ENCODE assay signal across 21 mouse cellular contexts in the genomic region with DNA sequence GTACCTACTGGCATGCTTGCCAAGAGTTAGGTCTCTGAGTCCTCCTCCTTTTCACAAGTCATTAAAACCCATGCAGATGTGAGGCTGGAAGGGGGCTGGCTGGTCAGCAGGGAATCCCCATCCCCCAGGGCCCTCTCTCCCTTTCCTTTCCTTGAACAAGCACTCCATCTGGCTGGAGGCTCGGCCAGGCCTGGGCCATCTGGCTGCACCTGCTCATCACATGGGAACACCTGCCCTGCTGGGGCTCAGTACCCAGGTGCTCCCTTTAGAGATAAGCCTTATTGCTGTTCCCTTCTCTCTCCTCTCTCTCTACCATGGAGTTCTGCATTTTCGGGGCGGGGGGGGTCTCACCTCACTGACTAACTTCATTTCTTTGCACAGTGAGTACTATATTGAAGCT. TPM values are rescaled to one million over a fixed set of nuclear protein-coding genes. Genes with fewer than 3 reads are reported as not detected.
DNase-seq lines count a peak whose midpoint lies in the region; ATAC-seq lines count a peak whose summit lies in the region.
"Had no signal": no experiment of that assay in that cellular context is flagged by ENCODE, and none has a peak within 500 bp of the region (broad histone marks: within the 10 kb centered on the region; RNA-seq: fewer than 3 reads in every experiment).

No protein-coding gene starts in this region.

- peaks cover 17% of the 10 kb centered on the region for H3K4me1 ChIP-seq in forebrain, embryonic 12.5 days
- H3K4me1 ChIP-seq in forebrain, embryonic 14.5 days (ENCODE audit: control insufficient read depth, insufficient read depth, low read length), result peaks cover 6% of the 10 kb centered on the region
- peaks cover 13% of the 10 kb centered on the region for H3K4me1 ChIP-seq in midbrain, embryonic 13.5 days (replicated peaks)
- H3K4me1 ChIP-seq in midbrain, embryonic 14.5 days (ENCODE audit: control insufficient read depth, insufficient read depth, low read length), result peaks cover 6% of the 10 kb centered on the region; the same call in 1 of the 2 replicates
- H3K4me1 ChIP-seq in forebrain, embryonic 13.5 days, result peaks cover 17% of the 10 kb centered on the region
- H3K4me1 ChIP-seq in limb, embryonic 11.5 days (ENCODE audit: control insufficient read depth, insufficient read depth, low read length), result peaks cover 6% of the 10 kb centered on the region

- 42% methylated on average over 3 of the region's 3 CpGs for WGBS in forebrain, embryonic 12.5 days
- WGBS in forebrain, embryonic 14.5 days, result 37% methylated on average over 3 of the region's 3 CpGs
- 37% methylated on average over 3 of the region's 3 CpGs for WGBS in midbrain, embryonic 13.5 days
- WGBS in midbrain, embryonic 14.5 days, result 50% methylated on average over 3 of the region's 3 CpGs
- WGBS in forebrain, embryonic 13.5 days, result 32% methylated on average over 3 of the region's 3 CpGs
- WGBS in limb, embryonic 11.5 days, result 9% methylated on average over 3 of the region's 3 CpGs

- H3K4me3 ChIP-seq in forebrain, embryonic 12.5 days (replicated peaks), result no peak overlapping the region
- no peak overlapping the region for H3K4me3 ChIP-seq in forebrain, embryonic 14.5 days (ENCODE audit: low read depth, low read length)
- H3K4me3 ChIP-seq in midbrain, embryonic 13.5 days (replicated peaks), result no peak overlapping the region
- H3K4me3 ChIP-seq in midbrain, embryonic 14.5 days (replicated peaks; ENCODE audit: low read depth, low read length), result no peak overlapping the region
- H3K4me3 ChIP-seq in forebrain, embryonic 13.5 days, result no peak overlapping the region
- H3K4me3 ChIP-seq in limb, embryonic 11.5 days (ENCODE audit: low read depth, low read length), result no peak overlapping the region
- H3K4me3 ChIP-seq: embryonic facial prominence, embryonic 13.5 days; hindbrain, embryonic 15.5 days; left cerebral cortex, adult 2 months; limb, embryonic 13.5 days had no signal

- H3K9ac ChIP-seq in forebrain, embryonic 12.5 days, result no peak overlapping the region
- no peak overlapping the region for H3K9ac ChIP-seq in forebrain, embryonic 14.5 days (ENCODE audit: low read length)
- no peak overlapping the region for H3K9ac ChIP-seq in midbrain, embryonic 13.5 days (replicated peaks)
- no peak overlapping the region for H3K9ac ChIP-seq in midbrain, embryonic 14.5 days (replicated peaks; ENCODE audit: low read length)
- no peak overlapping the region for H3K9ac ChIP-seq in forebrain, embryonic 13.5 days
- no peak overlapping the region for H3K9ac ChIP-seq in limb, embryonic 11.5 days (ENCODE audit: low read length)
- H3K9ac ChIP-seq: embryonic facial prominence, embryonic 13.5 days; hindbrain, embryonic 15.5 days; limb, embryonic 13.5 days had no signal

- H3K36me3 ChIP-seq in forebrain, embryonic 12.5 days (replicated peaks), result no peaks in the 10 kb centered on the region
- H3K36me3 ChIP-seq in forebrain, embryonic 14.5 days (ENCODE audit: control insufficient read depth, insufficient read depth, low read length), result no peaks in the 10 kb centered on the region
- no peaks in the 10 kb centered on the region for H3K36me3 ChIP-seq in midbrain, embryonic 13.5 days
- H3K36me3 ChIP-seq in midbrain, embryonic 14.5 days (ENCODE audit: control insufficient read depth, insufficient read depth, low read length), result no peaks in the 10 kb centered on the region
- H3K36me3 ChIP-seq in forebrain, embryonic 13.5 days (ENCODE audit: poor library complexity, severe bottlenecking), result no peaks in the 10 kb centered on the region
- no peaks in the 10 kb centered on the region for H3K36me3 ChIP-seq in limb, embryonic 11.5 days (ENCODE audit: control insufficient read depth, insufficient read depth, low read length)
- H3K36me3 ChIP-seq: embryonic facial prominence, embryonic 13.5 days; hindbrain, embryonic 15.5 days; limb, embryonic 13.5 days had no signal

- H3K27ac ChIP-seq in forebrain, embryonic 12.5 days, result no peak overlapping the region
- no peak overlapping the region for H3K27ac ChIP-seq in forebrain, embryonic 14.5 days (ENCODE audit: low read depth, low read length)
- H3K27ac ChIP-seq in midbrain, embryonic 13.5 days, result no peak overlapping the region
- no peak overlapping the region for H3K27ac ChIP-seq in midbrain, embryonic 14.5 days (replicated peaks; ENCODE audit: low read depth, low read length)
- H3K27ac ChIP-seq in forebrain, embryonic 13.5 days, result no peak overlapping the region
- H3K27ac ChIP-seq in limb, embryonic 11.5 days (replicated peaks; ENCODE audit: low read depth, low read length), result no peak overlapping the region
- H3K27ac ChIP-seq: embryonic facial prominence, embryonic 13.5 days; hindbrain, embryonic 15.5 days; left cerebral cortex, adult 2 months; limb, embryonic 13.5 days had no signal

- no peak overlapping the region for H3K4me2 ChIP-seq in forebrain, embryonic 12.5 days
- H3K4me2 ChIP-seq in forebrain, embryonic 14.5 days (ENCODE audit: low read length), result no peak overlapping the region
- H3K4me2 ChIP-seq in midbrain, embryonic 13.5 days (replicated peaks), result no peak overlapping the region
- H3K4me2 ChIP-seq in midbrain, embryonic 14.5 days (ENCODE audit: low read length), result no peak overlapping the region
- H3K4me2 ChIP-seq in forebrain, embryonic 13.5 days, result no peak overlapping the region
- no peak overlapping the region for H3K4me2 ChIP-seq in limb, embryonic 11.5 days (ENCODE audit: low read depth, severe bottlenecking)
- H3K4me2 ChIP-seq: embryonic facial prominence, embryonic 13.5 days; hindbrain, embryonic 15.5 days; limb, embryonic 13.5 days had no signal

- no peaks in the 10 kb centered on the region for H3K27me3 ChIP-seq in forebrain, embryonic 12.5 days
- no peaks in the 10 kb centered on the region for H3K27me3 ChIP-seq in forebrain, embryonic 14.5 days (replicated peaks; ENCODE audit: control insufficient read depth, insufficient read depth, low read length)
- H3K27me3 ChIP-seq in midbrain, embryonic 13.5 days, result no peaks in the 10 kb centered on the region
- no peaks in the 10 kb centered on the region for H3K27me3 ChIP-seq in midbrain, embryonic 14.5 days (ENCODE audit: control insufficient read depth, insufficient read depth, low read length)
- no peaks in the 10 kb centered on the region for H3K27me3 ChIP-seq in forebrain, embryonic 13.5 days
- H3K27me3 ChIP-seq in limb, embryonic 11.5 days (ENCODE audit: control insufficient read depth, insufficient read depth, low read length), result no peaks in the 10 kb centered on the region
- H3K27me3 ChIP-seq: embryonic facial prominence, embryonic 13.5 days; hindbrain, embryonic 15.5 days; limb, embryonic 13.5 days had no signal

- no peak for DNase-seq in forebrain, embryonic 14.5 days (ENCODE audit: low spot score)
- no peak for DNase-seq in midbrain, embryonic 14.5 days
- peak; percentile 45 for DNase-seq in limb, embryonic 11.5 days (ENCODE audit: low spot score)
- DNase-seq in frontal cortex, postnatal 25 days (ENCODE audit: low spot score in 2 of 2), result no peak
- DNase-seq: adrenal gland, adult 8-10 months; cerebellum, adult 18-20 months; gastrocnemius, postnatal 14 days; kidney, adult 8-10 months; kidney, postnatal 25 days; lung, postnatal 4 days; right cerebral cortex, postnatal 4 days; thymus, postnatal 36 days had no signal

- H3K9me3 ChIP-seq in forebrain, embryonic 12.5 days, result no peaks in the 10 kb centered on the region
- no peaks in the 10 kb centered on the region for H3K9me3 ChIP-seq in forebrain, embryonic 14.5 days (replicated peaks; ENCODE audit: control insufficient read depth, low read length)
- H3K9me3 ChIP-seq in midbrain, embryonic 13.5 days, result no peaks in the 10 kb centered on the region
- H3K9me3 ChIP-seq in midbrain, embryonic 14.5 days (ENCODE audit: control insufficient read depth, low read length), result no peaks in the 10 kb centered on the region
- no peaks in the 10 kb centered on the region for H3K9me3 ChIP-seq in forebrain, embryonic 13.5 days (replicated peaks)
- no peaks in the 10 kb centered on the region for H3K9me3 ChIP-seq in limb, embryonic 11.5 days (ENCODE audit: control insufficient read depth, low read length)
- H3K9me3 ChIP-seq: embryonic facial prominence, embryonic 13.5 days; hindbrain, embryonic 15.5 days; limb, embryonic 13.5 days had no signal

- ATAC-seq in forebrain, embryonic 12.5 days (ENCODE audit: low FRiP score), result peak; percentile 57; the same call in 1 of the 2 replicates
- no peak for ATAC-seq in forebrain, embryonic 14.5 days
- 0 out of 2 replicates have a peak, but pooled peaks have one; percentile 31 for ATAC-seq in midbrain, embryonic 13.5 days
- no peak for ATAC-seq in midbrain, embryonic 14.5 days (ENCODE audit: low FRiP score, low TSS enrichment)
- ATAC-seq in forebrain, embryonic 13.5 days, result 0 out of 2 replicates have a peak, but pooled peaks have one; percentile 33
- ATAC-seq in limb, embryonic 11.5 days (ENCODE audit: insufficient number of reproducible peaks, low FRiP score, low TSS enrichment, low read depth), result no peak
- no peak for ATAC-seq in monocyte, adult 5-6 weeks (replicated peaks; ENCODE audit: insufficient number of reproducible peaks, low FRiP score, low TSS enrichment, poor library complexity, severe bottlenecking)

RNA-seq across cellular contexts. Expression of a gene that starts 52.2 kb away (rescaled TPM):
- polyA plus RNA-seq in forebrain, embryonic 12.5 days (2016; fragmentation: Nextera tagmentation; extraction: Ambion mirVana), result 6.7 and 6.8 TPM in 2 replicates
- polyA plus RNA-seq in forebrain, embryonic 14.5 days (2014; fragmentation: Nextera tagmentation; extraction: Ambion mirVana), result 2.8 and 4.2 TPM in 2 replicates
- 5.7 and 5.8 TPM in 2 replicates for polyA plus RNA-seq in midbrain, embryonic 13.5 days (2015; fragmentation: Nextera tagmentation; extraction: Ambion mirVana)
- 3.9 and 4.3 TPM in 2 replicates for polyA plus RNA-seq in midbrain, embryonic 14.5 days (2014; fragmentation: Nextera tagmentation; extraction: Ambion mirVana)
- polyA plus RNA-seq in forebrain, embryonic 13.5 days (2015; fragmentation: Nextera tagmentation; extraction: Ambion mirVana), result 5.6 and 7.0 TPM in 2 replicates
- 2.5 and 3.2 TPM in 2 replicates for polyA plus RNA-seq in limb, embryonic 11.5 days (2014; fragmentation: Nextera tagmentation; extraction: Ambion mirVana)
- total RNA-seq in monocyte, adult 5-6 weeks (2017), result 11.6 to 15.3 TPM (median 14.7 TPM) in 3 replicates

RNA-seq across cellular contexts. Expression of a gene that starts 52.2 kb away (rescaled TPM):
- polyA plus RNA-seq in forebrain, embryonic 12.5 days (2016; fragmentation: Nextera tagmentation; extraction: Ambion mirVana), result 0.74 TPM in 1 of 2 replicates, not detected in the other
- polyA plus RNA-seq in forebrain, embryonic 14.5 days (2014; fragmentation: Nextera tagmentation; extraction: Ambion mirVana), result 0.65 TPM in 1 of 2 replicates, not detected in the other
- polyA plus RNA-seq in midbrain, embryonic 13.5 days (2015; fragmentation: Nextera tagmentation; extraction: Ambion mirVana), result not detected in 2 replicates
- 0.46 and 1.1 TPM in 2 replicates for polyA plus RNA-seq in midbrain, embryonic 14.5 days (2014; fragmentation: Nextera tagmentation; extraction: Ambion mirVana)
- polyA plus RNA-seq in forebrain, embryonic 13.5 days (2015; fragmentation: Nextera tagmentation; extraction: Ambion mirVana), result 0.41 TPM in 1 of 2 replicates, not detected in the other
- 0.47 TPM in 1 of 2 replicates, not detected in the other for polyA plus RNA-seq in limb, embryonic 11.5 days (2014; fragmentation: Nextera tagmentation; extraction: Ambion mirVana)
- 0.75 to 1.7 TPM in 2 of 3 replicates, not detected in the other for total RNA-seq in monocyte, adult 5-6 weeks (2017)
- polyA plus RNA-seq: embryonic facial prominence, embryonic 13.5 days; heart, postnatal 0 days had no signal

RNA-seq across cellular contexts. Expression of a gene that starts 52.5 kb away (rescaled TPM):
- polyA plus RNA-seq in forebrain, embryonic 12.5 days (2016; fragmentation: Nextera tagmentation; extraction: Ambion mirVana), result 91.1 and 106 TPM in 2 replicates
- 54.7 and 67.5 TPM in 2 replicates for polyA plus RNA-seq in forebrain, embryonic 14.5 days (2014; fragmentation: Nextera tagmentation; extraction: Ambion mirVana)
- polyA plus RNA-seq in midbrain, embryonic 13.5 days (2015; fragmentation: Nextera tagmentation; extraction: Ambion mirVana), result 111 and 114 TPM in 2 replicates
- polyA plus RNA-seq in midbrain, embryonic 14.5 days (2014; fragmentation: Nextera tagmentation; extraction: Ambion mirVana), result 62.0 and 71.3 TPM in 2 replicates
- 92.7 and 94.3 TPM in 2 replicates for polyA plus RNA-seq in forebrain, embryonic 13.5 days (2015; fragmentation: Nextera tagmentation; extraction: Ambion mirVana)
- 68.3 and 74.3 TPM in 2 replicates for polyA plus RNA-seq in limb, embryonic 11.5 days (2014; fragmentation: Nextera tagmentation; extraction: Ambion mirVana)
- 95.1 to 106 TPM (median 98.2 TPM) in 3 replicates for total RNA-seq in monocyte, adult 5-6 weeks (2017)

Comparison
In these comparisons a context has a peak if more than half of its experiments do, and no peak if none do; other contexts are left out.
1. ATAC-seq: peak in forebrain, embryonic 12.5 days (single experiment), midbrain, embryonic 13.5 days (single experiment) and forebrain, embryonic 13.5 days (single experiment); none in forebrain, embryonic 14.5 days (single experiment), midbrain, embryonic 14.5 days (single experiment), limb, embryonic 11.5 days (single experiment) and monocyte, adult 5-6 weeks (single experiment).